Mouse (Mus musculus): Measurements from ENCODE around the gene Alg5. TPM values are rescaled to one million over a fixed set of nuclear protein-coding genes. Genes with fewer than 3 reads are reported as not detected.

Alg5 gene
- polyA plus RNA-seq, 1 experiment = 43.0 TPM

GRCm38 (mm10) chr3:54718947-54719346 is 16.4 kb upstream of the Alg5 start:
- H3K79me2 ChIP-seq (ENCODE audit: control insufficient read depth, insufficient read depth) = no peaks in the 10 kb centered on the region
- peaks cover 89% of the 10 kb centered on the region for H3K36me3 ChIP-seq (ENCODE audit: control insufficient read depth, insufficient read depth)
- H3ac ChIP-seq (ENCODE audit: control insufficient read depth, insufficient read length, low read depth) = no peak overlapping the region
- TF ChIP-seq CTCF (IDR thresholded peaks at IDR 0.05; ENCODE audit: control insufficient read depth, insufficient read depth, insufficient read length) (no peak), MAX (IDR thresholded peaks at IDR 0.05) (no peak), MYOD1 (IDR thresholded peaks at IDR 0.05; ENCODE audit: control insufficient read depth, insufficient read length, low read depth) (no peak)
- H3K4me3 ChIP-seq (ENCODE audit: insufficient read depth, poor library complexity, severe bottlenecking) = no peak overlapping the region
- H3K79me3 ChIP-seq (ENCODE audit: low read depth) = no peaks in the 10 kb centered on the region
- no peaks in the 10 kb centered on the region for H3K27me3 ChIP-seq (ENCODE audit: control insufficient read depth, insufficient read depth, insufficient read length)

- Histone ChIP-seq H3K4me3 (ENCODE audit: insufficient read depth, poor library complexity, severe bottlenecking) (no peak overlapping the region), H3K36me3 (ENCODE audit: control insufficient read depth, insufficient read depth) (peaks cover 73% of the 10 kb centered on the region), H3ac (ENCODE audit: control insufficient read depth, insufficient read length, low read depth) (no peak overlapping the region), H3K79me2 (ENCODE audit: control insufficient read depth, insufficient read depth) (no peaks in the 10 kb centered on the region), H3K79me3 (ENCODE audit: low read depth) (no peaks in the 10 kb centered on the region), H3K27me3 (ENCODE audit: control insufficient read depth, insufficient read depth, insufficient read length) (no peaks in the 10 kb centered on the region)
- no peak for TF ChIP-seq MYOG (IDR thresholded peaks at IDR 0.05; ENCODE audit: control insufficient read depth, extremely low read depth, insufficient read length)
- TF ChIP-seq USF1 (IDR thresholded peaks at IDR 0.05; ENCODE audit: low read depth) = no peak
- no peak for TF ChIP-seq MYOD1 (IDR thresholded peaks at IDR 0.05; ENCODE audit: control insufficient read depth, insufficient read length, low read depth)
Observed at GRCm38 (mm10) chr3:54723741-54724500, 11.4 kb upstream of the Alg5 start.

DNA sequence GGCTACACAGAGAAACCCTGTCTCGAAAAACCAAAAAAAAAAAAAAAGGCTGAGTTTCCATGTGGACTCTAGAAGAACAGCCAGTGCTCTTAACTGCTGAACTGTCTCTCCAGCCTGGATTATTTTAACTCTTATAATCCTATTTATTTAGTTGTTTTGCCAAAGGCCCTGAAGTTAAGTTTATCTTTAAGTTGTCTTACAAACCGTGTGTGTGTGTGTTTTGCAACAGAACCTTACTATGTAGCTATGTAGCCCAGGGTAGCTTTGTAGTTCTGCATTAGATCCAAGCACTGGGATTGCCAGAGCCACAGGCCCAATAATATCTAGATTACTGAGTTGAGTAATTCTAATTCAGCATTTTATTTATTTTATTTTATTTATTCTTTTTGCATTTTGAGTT is 10.0 kb upstream of the Alg5 start:
- no peak for TF ChIP-seq FOSL1 (IDR thresholded peaks at IDR 0.05; ENCODE audit: insufficient read depth, low read length, poor library complexity, severe bottlenecking)
- TF ChIP-seq MAX (IDR thresholded peaks at IDR 0.05) = no peak
- TF ChIP-seq MYOG (IDR thresholded peaks at IDR 0.05; ENCODE audit: control insufficient read depth, extremely low read depth, insufficient read length) = no peak
- no peak for TF ChIP-seq MYOD1 (IDR thresholded peaks at IDR 0.05; ENCODE audit: control insufficient read depth, insufficient read length, low read depth)
- TF ChIP-seq USF1 (IDR thresholded peaks at IDR 0.05; ENCODE audit: low read depth) = no peak
- no peak for TF ChIP-seq CEBPB (IDR thresholded peaks at IDR 0.05; ENCODE audit: low read depth)
- TF ChIP-seq CTCF (IDR thresholded peaks at IDR 0.05; ENCODE audit: control insufficient read depth, insufficient read depth, insufficient read length) = no peak
- no peaks in the 10 kb centered on the region for H3K79me3 ChIP-seq (ENCODE audit: low read depth)
- no peak overlapping the region for H3ac ChIP-seq (ENCODE audit: control insufficient read depth, insufficient read length, low read depth)

GRCm38 (mm10) chr3:54727588-54727987 is 7.8 kb upstream of the Alg5 start:
- Histone ChIP-seq H3K36me3 (ENCODE audit: control insufficient read depth, insufficient read depth) (peaks cover 81% of the 10 kb centered on the region), H3K4me3 (ENCODE audit: insufficient read depth, poor library complexity, severe bottlenecking) (no peak overlapping the region), H3K79me3 (ENCODE audit: low read depth) (no peaks in the 10 kb centered on the region), H3K79me2 (ENCODE audit: control insufficient read depth, insufficient read depth) (peaks cover 2% of the 10 kb centered on the region), H3ac (ENCODE audit: control insufficient read depth, insufficient read length, low read depth) (no peak overlapping the region), H3K27me3 (ENCODE audit: control insufficient read depth, insufficient read depth, insufficient read length) (no peaks in the 10 kb centered on the region)
- TF ChIP-seq MYOD1 (IDR thresholded peaks at IDR 0.05; ENCODE audit: control insufficient read depth, insufficient read length, low read depth) (no peak), FOSL1 (IDR thresholded peaks at IDR 0.05; ENCODE audit: insufficient read depth, low read length, poor library complexity, severe bottlenecking) (no peak), MYOG (IDR thresholded peaks at IDR 0.05; ENCODE audit: control insufficient read depth, extremely low read depth, insufficient read length) (no peak)

More for the DNA sequence above, 10.0 kb upstream of the Alg5 start:
- H3K36me3 ChIP-seq (ENCODE audit: control insufficient read depth, insufficient read depth) = peaks cover 81% of the 10 kb centered on the region
- H3K79me2 ChIP-seq (ENCODE audit: control insufficient read depth, insufficient read depth) = no peaks in the 10 kb centered on the region
- H3K4me3 ChIP-seq (ENCODE audit: insufficient read depth, poor library complexity, severe bottlenecking) = no peak overlapping the region
- no peaks in the 10 kb centered on the region for H3K27me3 ChIP-seq (ENCODE audit: control insufficient read depth, insufficient read depth, insufficient read length)

DNA sequence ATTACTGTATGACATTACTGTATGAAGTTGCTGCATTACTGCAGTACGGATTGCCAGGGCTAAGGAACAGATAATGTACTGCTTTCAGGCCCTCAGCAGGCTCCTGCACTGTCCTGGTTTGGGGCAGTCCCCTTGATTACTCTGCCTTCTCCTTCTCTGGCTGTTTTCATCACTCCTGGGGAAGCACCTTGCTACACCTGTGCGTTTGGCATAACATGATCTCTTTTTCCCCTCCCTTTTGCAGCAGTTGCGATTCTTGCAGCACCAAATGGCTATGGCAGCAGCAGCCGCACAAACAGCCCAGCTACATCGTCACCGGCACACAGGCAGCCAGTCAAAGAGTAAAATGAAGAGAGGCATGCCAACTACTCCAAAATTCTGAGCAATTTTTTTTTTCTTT is 7.2 kb upstream of the Alg5 start:
- no peak overlapping the region for H3K4me3 ChIP-seq (ENCODE audit: insufficient read depth, poor library complexity, severe bottlenecking)
- TF ChIP-seq MYOG (IDR thresholded peaks at IDR 0.05; ENCODE audit: control insufficient read depth, extremely low read depth, insufficient read length) = no peak
- TF ChIP-seq MAX (IDR thresholded peaks at IDR 0.05) = no peak
- TF ChIP-seq MYOD1 (IDR thresholded peaks at IDR 0.05; ENCODE audit: control insufficient read depth, insufficient read length, low read depth) = no peak
- no peak for TF ChIP-seq FOSL1 (IDR thresholded peaks at IDR 0.05; ENCODE audit: insufficient read depth, low read length, poor library complexity, severe bottlenecking)
- no peak for TF ChIP-seq CEBPB (IDR thresholded peaks at IDR 0.05; ENCODE audit: low read depth)
- no peak for TF ChIP-seq USF1 (IDR thresholded peaks at IDR 0.05; ENCODE audit: low read depth)
- no peak for TF ChIP-seq CTCF (IDR thresholded peaks at IDR 0.05; ENCODE audit: control insufficient read depth, insufficient read depth, insufficient read length)
- H3K27me3 ChIP-seq (ENCODE audit: control insufficient read depth, insufficient read depth, insufficient read length) = no peaks in the 10 kb centered on the region
- H3K36me3 ChIP-seq (ENCODE audit: control insufficient read depth, insufficient read depth) = peaks cover 84% of the 10 kb centered on the region
- H3K79me3 ChIP-seq (ENCODE audit: low read depth) = peaks cover 2% of the 10 kb centered on the region
- no peak overlapping the region for H3ac ChIP-seq (ENCODE audit: control insufficient read depth, insufficient read length, low read depth)
- peaks cover 7% of the 10 kb centered on the region for H3K79me2 ChIP-seq (ENCODE audit: control insufficient read depth, insufficient read depth)

- H3K27me3 ChIP-seq (ENCODE audit: control insufficient read depth, insufficient read depth, insufficient read length) = no peaks in the 10 kb centered on the region
- peaks cover 35% of the 10 kb centered on the region for H3K79me2 ChIP-seq (ENCODE audit: control insufficient read depth, insufficient read depth)
- no peak overlapping the region for H3K4me3 ChIP-seq (ENCODE audit: insufficient read depth, poor library complexity, severe bottlenecking)
- no peak overlapping the region for H3ac ChIP-seq (ENCODE audit: control insufficient read depth, insufficient read length, low read depth)
- no peak for TF ChIP-seq MYOD1 (IDR thresholded peaks at IDR 0.05; ENCODE audit: control insufficient read depth, insufficient read length, low read depth)
- TF ChIP-seq MAX (IDR thresholded peaks at IDR 0.05) = no peak
- no peak for TF ChIP-seq MYOG (IDR thresholded peaks at IDR 0.05; ENCODE audit: control insufficient read depth, extremely low read depth, insufficient read length)
- TF ChIP-seq USF1 (IDR thresholded peaks at IDR 0.05; ENCODE audit: low read depth) = no peak
- no peak for TF ChIP-seq CTCF (IDR thresholded peaks at IDR 0.05; ENCODE audit: control insufficient read depth, insufficient read depth, insufficient read length)
- TF ChIP-seq CEBPB (IDR thresholded peaks at IDR 0.05; ENCODE audit: low read depth) = no peak
- peaks cover 69% of the 10 kb centered on the region for H3K36me3 ChIP-seq (ENCODE audit: control insufficient read depth, insufficient read depth)
- H3K79me3 ChIP-seq (ENCODE audit: low read depth) = peaks cover 20% of the 10 kb centered on the region
Observed at GRCm38 (mm10) chr3:54731626-54732150, 3.7 kb upstream of the Alg5 start.

Data from C2C12 (cell line).